Mouse (Mus musculus) hindbrain, embryonic 15.5 days (tissue): ENCODE results near the gene Spint2. TPM values are rescaled to one million over a fixed set of nuclear protein-coding genes. Genes with fewer than 3 reads are reported as not detected.
A peak's percentile ranks its signal among the peaks of the same experiment; 100 is the strongest.

ENCODE experiments used
- ATAC-seq: fragments of 200-750 bp; cut with Nextera tagmentation; 2 replicates; pipeline ENCODE4 v1.8.0; 2017; ENCODE audit warnings: low read depth, moderate number of reproducible peaks, moderate TSS enrichment; ENCODE audit not compliant: low FRiP score
- H3K27ac ChIP-seq: fragments of 300-500 bp; sonication (generic); replicated peaks from 2 replicates; pipeline ENCODE4 v1.5.1; 2015; ENCODE audit warnings: mild to moderate bottlenecking, inconsistent platforms
- H3K27me3 ChIP-seq: fragments of 300-500 bp; sonication (generic); 2 replicates; pipeline ENCODE4 v1.6.1; 2015; ENCODE audit warnings: control low read depth, inconsistent platforms
- H3K36me3 ChIP-seq: fragments of 300-500 bp; sonication (generic); 2 replicates; pipeline ENCODE4 v1.6.1; 2015; ENCODE audit warnings: control low read depth, inconsistent platforms
- H3K4me1 ChIP-seq: fragments of 300-500 bp; sonication (generic); replicated peaks from 2 replicates; pipeline ENCODE4 v1.6.1; 2015; ENCODE audit warnings: control low read depth, inconsistent platforms
- H3K4me2 ChIP-seq: fragments of 300-500 bp; sonication (generic); 2 replicates; pipeline ENCODE4 v1.6.1; 2015; ENCODE audit warnings: moderate library complexity, mild to moderate bottlenecking, inconsistent platforms
- H3K4me3 ChIP-seq: fragments of 300-500 bp; sonication (generic); 2 replicates; pipeline ENCODE4 v1.5.1; 2015; ENCODE audit warnings: mild to moderate bottlenecking, inconsistent platforms
- H3K9ac ChIP-seq: fragments of 300-500 bp; sonication (generic); 2 replicates; pipeline ENCODE4 v1.6.1; 2015; ENCODE audit warnings: inconsistent platforms
- H3K9me3 ChIP-seq: fragments of 300-500 bp; sonication (generic); 2 replicates; pipeline ENCODE4 v1.6.1; 2016; ENCODE audit warnings: control low read depth, inconsistent platforms
- WGBS: fragments of 180-500 bp; shearing (Covaris S2); methylation state at CpG from one replicate; pipeline ENCODE4 v1.1.7; 2015; 5-methylcytosine and 5-hydroxymethylcytosine counted together
- polyA plus RNA-seq: library from polyadenylated mRNA; unstranded; fragments of >200 nt; fragmentation: Nextera tagmentation; extraction: Ambion mirVana; gene quantifications from 2 replicates; pipeline ENCODE4 v1.2.1, GENCODE M21; 2015

Gene Spint2
- 73.8 and 84.5 TPM in 2 replicates for polyA plus RNA-seq

DNA sequence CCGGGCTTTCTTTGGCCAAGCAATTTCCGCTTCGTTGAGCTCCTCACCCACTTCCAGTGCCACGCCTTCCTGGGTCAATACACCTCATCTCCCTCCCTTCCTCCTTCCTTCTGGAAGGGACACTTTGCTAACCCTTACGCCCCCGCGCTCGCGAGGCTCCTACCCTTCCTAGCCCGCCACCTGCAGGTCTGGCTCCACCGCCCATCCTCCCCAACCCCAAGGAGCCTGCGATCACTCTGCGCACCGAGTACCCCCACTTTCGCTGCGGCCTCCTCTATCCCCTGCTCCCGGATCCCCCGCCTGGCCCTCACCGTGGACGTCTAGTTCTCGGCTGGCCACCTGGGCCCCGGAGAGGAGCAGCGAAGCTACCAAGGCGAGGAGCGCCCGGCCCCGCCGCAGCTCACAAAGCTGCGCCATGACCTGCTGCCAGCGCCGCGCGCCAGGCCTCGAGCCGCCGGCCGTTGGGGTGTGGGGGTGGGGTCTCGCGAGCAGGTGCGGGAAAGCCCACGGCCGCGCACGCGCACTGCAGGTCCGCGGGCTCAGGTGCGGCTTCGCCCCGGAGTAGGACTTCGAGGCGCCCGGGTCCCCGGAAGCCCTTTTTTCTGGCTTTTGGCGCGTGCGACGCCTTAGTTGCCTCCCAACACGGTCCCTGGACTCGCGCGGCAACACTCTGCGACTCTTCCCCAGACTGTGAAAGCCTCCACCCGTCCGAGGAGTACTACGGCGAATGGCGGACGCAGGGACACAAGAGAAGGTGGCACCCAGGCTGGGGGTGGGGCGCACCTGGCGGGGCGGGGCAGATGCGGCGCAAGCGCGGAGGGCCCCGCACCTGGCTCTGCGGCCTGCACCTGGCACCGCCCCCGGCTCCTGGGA, at the start of gene Spint2:
Gene Spint2 (minus strand): TSS at position 712 of the 873 bp plus-strand sequence.
- Histone ChIP-seq H3K36me3 (no peaks in the 10 kb centered on the region), H3K27ac (no peak within 1 kb of the TSS), H3K4me1 (peaks cover 20% of the 10 kb centered on the region), H3K4me3 (peak within 1 kb of the TSS; percentile 65), H3K27me3 (peaks cover 13% of the 10 kb centered on the region; the same call in 1 of the 2 replicates), H3K9ac (peak within 1 kb of the TSS; percentile 66), H3K4me2 (peak within 1 kb of the TSS; percentile 89), H3K9me3 (no peaks in the 10 kb centered on the region)
- under 1% methylated on average over 80 of the region's 80 CpGs for WGBS
- ATAC-seq, result peak; percentile 89

DNA sequence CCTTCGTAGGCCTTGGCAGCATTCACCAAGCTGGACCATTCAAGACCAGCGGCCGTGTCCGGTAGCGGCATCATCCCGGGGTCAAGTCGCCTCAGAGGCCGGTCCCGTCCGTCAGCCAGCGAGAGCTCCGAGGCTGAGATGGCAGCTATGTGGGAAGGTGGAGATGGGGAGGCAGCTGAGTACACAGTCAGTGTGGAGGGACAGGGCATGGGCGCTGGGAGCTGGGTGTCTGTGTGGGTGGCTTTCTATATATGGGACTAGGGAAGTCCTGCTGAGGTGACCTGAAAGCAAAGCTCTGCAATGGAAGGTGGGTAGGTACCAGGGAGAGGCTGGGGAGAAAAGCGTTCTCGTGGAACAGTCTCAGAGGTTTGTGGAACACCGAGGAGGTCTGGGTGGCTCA, 47.3 kb upstream of the Spint2 start:
- no peak for ATAC-seq
- Histone ChIP-seq H3K36me3 (peaks cover 69% of the 10 kb centered on the region), H3K27ac (no peak overlapping the region), H3K9me3 (no peaks in the 10 kb centered on the region), H3K27me3 (no peaks in the 10 kb centered on the region), H3K9ac (no peak overlapping the region), H3K4me3 (no peak overlapping the region), H3K4me2 (no peak overlapping the region), H3K4me1 (no peaks in the 10 kb centered on the region)
- 91% methylated on average over 16 of the region's 16 CpGs for WGBS

DNA sequence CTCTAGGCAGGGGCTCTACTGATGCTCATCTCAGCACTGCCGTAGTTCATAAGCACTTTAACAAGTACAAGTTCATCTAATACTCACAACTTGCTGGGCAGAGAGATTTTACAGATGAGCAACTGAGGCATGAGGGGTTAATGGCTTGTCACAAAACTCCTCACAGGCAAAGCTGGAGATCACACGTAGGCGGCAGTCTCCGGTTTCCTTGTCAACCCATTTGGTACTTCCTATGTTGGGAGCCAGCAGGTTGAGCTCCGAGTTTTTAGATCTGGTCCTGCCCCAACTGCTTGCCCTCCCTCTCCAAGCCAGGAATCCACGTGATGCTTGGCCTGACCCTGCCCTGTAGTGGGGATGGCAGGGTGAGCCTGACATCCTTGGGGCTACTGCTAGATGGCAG, 45.4 kb upstream of the Spint2 start:
- ATAC-seq, result no peak
- no peak overlapping the region for H3K4me3 ChIP-seq
- WGBS, result 82% methylated on average over 6 of the region's 6 CpGs
- no peak overlapping the region for H3K9ac ChIP-seq
- H3K9me3 ChIP-seq, result no peaks in the 10 kb centered on the region
- H3K27me3 ChIP-seq, result no peaks in the 10 kb centered on the region
- H3K36me3 ChIP-seq, result peaks cover 65% of the 10 kb centered on the region
- H3K4me1 ChIP-seq, result no peaks in the 10 kb centered on the region
- no peak overlapping the region for H3K27ac ChIP-seq
- no peak overlapping the region for H3K4me2 ChIP-seq

DNA sequence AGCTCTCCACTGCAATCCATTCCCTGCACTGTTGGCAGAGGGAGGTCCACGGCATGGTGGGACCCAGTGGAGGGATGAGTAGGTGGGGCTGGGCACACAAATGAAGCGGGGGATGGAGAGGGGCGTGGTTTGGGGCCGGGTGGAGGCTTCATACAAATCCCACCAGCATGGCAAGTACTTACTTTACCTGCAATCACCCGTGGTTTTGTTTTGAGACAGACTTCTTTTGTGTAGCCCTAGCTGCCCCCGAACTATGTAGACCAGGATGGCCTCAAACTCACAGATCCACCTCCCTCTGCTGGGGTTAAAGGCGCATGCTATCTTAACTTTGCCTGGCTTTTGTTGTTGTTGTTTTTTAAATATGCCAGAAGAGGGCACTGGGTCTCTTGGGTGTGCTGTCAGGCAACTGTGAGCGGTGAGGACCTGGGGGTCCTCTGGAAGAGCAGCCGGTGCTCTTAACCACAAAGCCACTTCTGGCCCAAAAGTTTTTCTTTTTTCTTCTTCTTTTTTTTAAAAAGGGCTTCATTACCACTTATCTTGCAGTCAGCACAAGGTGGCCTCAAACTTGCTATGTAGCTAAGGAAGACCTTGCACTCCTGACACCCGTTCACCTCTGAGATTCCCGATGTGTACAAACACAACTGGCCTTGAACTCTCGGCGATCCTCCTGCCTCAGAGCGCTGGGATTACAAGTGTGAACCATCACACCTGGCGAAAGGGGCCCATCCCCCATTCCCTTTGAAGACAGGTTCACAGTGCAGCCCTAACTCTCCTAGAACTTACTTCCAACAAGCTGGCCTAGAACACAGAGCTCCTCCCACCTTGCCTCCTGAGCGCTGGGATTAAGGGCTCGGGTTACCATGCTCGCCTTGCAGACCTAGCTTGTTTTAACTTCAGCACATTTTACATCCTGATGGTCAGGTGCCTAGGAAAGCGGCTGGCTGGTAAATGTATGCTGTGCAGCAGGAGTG, 37.9 kb upstream of the Spint2 start:
- H3K9me3 ChIP-seq, result no peaks in the 10 kb centered on the region
- H3K9ac ChIP-seq, result no peak overlapping the region
- peaks cover 65% of the 10 kb centered on the region for H3K4me1 ChIP-seq

DNA sequence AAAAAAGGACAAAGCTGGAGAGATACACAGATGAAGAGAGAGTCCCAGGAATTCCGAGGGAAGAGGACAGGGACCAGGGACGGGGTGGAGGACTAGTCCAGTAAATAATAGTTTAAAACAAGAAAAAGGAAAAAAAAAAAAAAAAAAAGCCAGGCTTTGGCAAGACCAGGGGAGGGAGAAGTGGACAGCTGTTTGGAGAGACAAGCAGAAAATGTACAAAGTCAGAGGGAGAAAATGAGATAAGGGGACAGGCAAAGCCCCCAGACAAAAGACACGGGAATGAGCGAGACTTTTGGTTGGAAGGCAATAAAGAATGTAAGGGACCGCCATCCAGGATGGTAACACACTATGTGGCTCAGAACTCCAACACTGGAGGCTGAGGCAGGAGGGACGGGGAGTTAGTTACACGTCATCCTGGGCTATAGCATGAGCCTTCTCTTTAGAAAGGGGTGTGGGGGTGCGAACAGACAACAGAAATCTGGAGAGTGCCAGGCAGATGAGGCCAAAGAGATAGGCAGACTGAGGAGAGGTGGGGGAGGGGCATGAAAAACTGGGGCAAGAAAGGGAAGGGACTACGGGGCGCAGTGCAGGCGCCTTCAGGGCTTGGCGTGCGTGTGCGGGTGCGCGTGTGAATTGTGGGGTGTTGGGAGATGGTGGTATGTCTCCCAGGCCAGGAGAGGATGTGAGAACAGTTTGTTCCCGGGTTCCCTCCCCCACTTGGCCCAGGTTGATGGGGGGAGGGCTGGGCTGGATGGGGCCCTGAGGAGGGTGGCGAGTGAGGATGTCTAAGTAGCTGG, 36.6 kb upstream of the Spint2 start:
- H3K4me2 ChIP-seq, result peak overlapping the region; percentile 33
- peaks cover 9% of the 10 kb centered on the region; the same call in 1 of the 2 replicates for H3K36me3 ChIP-seq
- WGBS, result 4% methylated on average over 18 of the region's 18 CpGs
- no peak overlapping the region for H3K4me3 ChIP-seq
- peak overlapping the region; percentile 90 for H3K27ac ChIP-seq
- no peak overlapping the region for H3K9ac ChIP-seq
- ATAC-seq, result peak; percentile 8; the same call in 1 of the 2 replicates
- no peaks in the 10 kb centered on the region for H3K27me3 ChIP-seq
- H3K4me1 ChIP-seq, result peaks cover 78% of the 10 kb centered on the region
- H3K9me3 ChIP-seq, result no peaks in the 10 kb centered on the region

More for the DNA sequence above, 37.9 kb upstream of the Spint2 start:
- WGBS, result 14% methylated on average over 19 of the region's 19 CpGs
- peak overlapping the region; percentile 90 for H3K27ac ChIP-seq
- H3K4me3 ChIP-seq, result no peak overlapping the region
- no peak for ATAC-seq
- peak overlapping the region; percentile 33 for H3K4me2 ChIP-seq
- peaks cover 16% of the 10 kb centered on the region; the same call in 1 of the 2 replicates for H3K36me3 ChIP-seq
- no peaks in the 10 kb centered on the region for H3K27me3 ChIP-seq

DNA sequence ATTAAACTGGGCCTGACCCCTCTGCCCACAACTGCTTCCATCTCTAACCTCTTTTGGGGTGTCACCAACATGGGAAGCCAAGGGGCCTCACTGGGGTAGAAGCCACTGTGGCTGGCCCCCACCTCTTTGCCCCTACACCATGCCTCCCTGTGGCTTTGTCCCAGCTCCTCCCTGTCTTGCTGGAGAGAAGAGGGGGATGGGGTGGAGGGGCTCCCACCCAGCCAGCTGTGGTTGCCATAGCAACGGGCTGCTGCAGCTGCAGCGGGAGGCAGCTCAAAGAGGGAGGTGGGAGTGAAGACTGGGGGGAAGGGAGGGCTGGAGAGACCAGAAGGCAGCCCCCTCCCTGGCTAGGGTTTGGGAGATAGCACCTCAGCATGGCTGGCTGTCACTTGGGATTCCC, 35.8 kb upstream of the Spint2 start:
- peak; percentile 55 for ATAC-seq
- WGBS, result 4% methylated on average over 2 of the region's 2 CpGs
- H3K27ac ChIP-seq, result peak overlapping the region; percentile 90

DNA sequence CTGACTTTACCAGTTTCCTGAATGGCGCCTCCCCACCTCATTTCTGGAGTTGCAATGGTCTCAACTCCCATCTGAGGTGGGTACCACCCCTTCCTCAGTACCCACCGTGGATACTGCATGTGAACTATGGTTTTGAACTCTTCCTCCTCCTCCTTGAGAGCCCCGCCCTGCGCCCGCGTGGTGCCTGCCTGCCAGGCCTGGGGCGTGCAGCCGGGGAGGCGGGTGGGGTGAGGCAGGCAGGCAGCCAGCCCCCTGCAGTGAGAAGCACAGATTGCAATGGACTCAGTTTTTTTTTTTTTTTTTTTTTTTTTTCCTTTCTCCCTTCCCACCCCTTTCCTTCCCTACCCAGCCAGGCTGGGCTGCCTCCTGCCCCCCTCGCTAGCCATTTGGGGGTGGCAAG, 35.3 kb upstream of the Spint2 start:
- H3K9ac ChIP-seq, result 0 out of 2 replicates have a peak overlapping the region, but pooled peaks have one; percentile 17
- H3K36me3 ChIP-seq, result 0 out of 2 replicates have a peak, but pooled peaks cover 8% of the 10 kb centered on the region
- H3K27ac ChIP-seq, result peak overlapping the region; percentile 90
- H3K27me3 ChIP-seq, result no peaks in the 10 kb centered on the region
- no peak overlapping the region for H3K4me3 ChIP-seq
- H3K9me3 ChIP-seq, result no peaks in the 10 kb centered on the region
- H3K4me2 ChIP-seq, result peak overlapping the region; percentile 36
- peak; percentile 1; the same call in 1 of the 2 replicates for ATAC-seq
- 4% methylated on average over 10 of the region's 10 CpGs for WGBS
- peaks cover 86% of the 10 kb centered on the region for H3K4me1 ChIP-seq

More for the DNA sequence above, 35.8 kb upstream of the Spint2 start:
- Histone ChIP-seq H3K27me3 (no peaks in the 10 kb centered on the region), H3K4me3 (no peak overlapping the region), H3K4me1 (peaks cover 85% of the 10 kb centered on the region), H3K9me3 (no peaks in the 10 kb centered on the region), H3K4me2 (peak overlapping the region; percentile 36), H3K36me3 (0 out of 2 replicates have a peak, but pooled peaks cover 5% of the 10 kb centered on the region), H3K9ac (peak overlapping the region; percentile 17; the same call in 1 of the 2 replicates)

DNA sequence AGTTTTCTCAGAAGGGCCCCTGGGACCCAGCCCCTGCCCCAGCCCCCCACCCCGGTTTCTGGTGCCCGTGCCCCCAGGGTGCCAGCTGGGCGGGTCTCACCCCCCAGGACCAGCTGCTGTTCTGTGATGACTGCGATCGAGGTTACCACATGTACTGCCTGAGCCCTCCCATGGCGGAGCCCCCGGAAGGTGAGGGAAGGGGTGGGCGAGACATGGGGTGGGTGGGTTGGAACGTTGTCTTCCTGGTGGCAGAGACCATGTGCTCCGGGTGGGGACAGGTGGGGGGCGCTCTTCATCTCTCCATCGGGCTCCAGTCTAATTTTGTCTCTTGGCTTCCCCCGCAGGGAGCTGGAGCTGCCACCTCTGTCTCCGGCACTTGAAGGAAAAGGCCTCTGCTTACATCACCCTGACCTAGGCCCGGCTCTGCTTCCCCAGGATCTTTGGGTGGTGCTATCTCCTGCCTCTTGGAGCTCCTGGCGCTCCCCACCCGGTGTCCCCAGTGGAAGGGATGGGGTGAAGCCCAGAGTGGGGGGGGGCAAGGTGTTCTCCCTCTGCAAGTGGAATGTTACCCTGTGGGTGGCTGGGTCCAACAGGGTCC, 34.5 kb upstream of the Spint2 start:
- H3K27ac ChIP-seq, result peak overlapping the region; percentile 90
- peaks cover 15% of the 10 kb centered on the region for H3K36me3 ChIP-seq
- H3K9me3 ChIP-seq, result no peaks in the 10 kb centered on the region
- peaks cover 88% of the 10 kb centered on the region for H3K4me1 ChIP-seq
- peak overlapping the region; percentile 0; the same call in 1 of the 2 replicates for H3K9ac ChIP-seq
- 39% methylated on average over 17 of the region's 17 CpGs for WGBS
- H3K27me3 ChIP-seq, result no peaks in the 10 kb centered on the region
- no peak for ATAC-seq
- no peak overlapping the region for H3K4me3 ChIP-seq
- peak overlapping the region; percentile 36; the same call in 1 of the 2 replicates for H3K4me2 ChIP-seq

DNA sequence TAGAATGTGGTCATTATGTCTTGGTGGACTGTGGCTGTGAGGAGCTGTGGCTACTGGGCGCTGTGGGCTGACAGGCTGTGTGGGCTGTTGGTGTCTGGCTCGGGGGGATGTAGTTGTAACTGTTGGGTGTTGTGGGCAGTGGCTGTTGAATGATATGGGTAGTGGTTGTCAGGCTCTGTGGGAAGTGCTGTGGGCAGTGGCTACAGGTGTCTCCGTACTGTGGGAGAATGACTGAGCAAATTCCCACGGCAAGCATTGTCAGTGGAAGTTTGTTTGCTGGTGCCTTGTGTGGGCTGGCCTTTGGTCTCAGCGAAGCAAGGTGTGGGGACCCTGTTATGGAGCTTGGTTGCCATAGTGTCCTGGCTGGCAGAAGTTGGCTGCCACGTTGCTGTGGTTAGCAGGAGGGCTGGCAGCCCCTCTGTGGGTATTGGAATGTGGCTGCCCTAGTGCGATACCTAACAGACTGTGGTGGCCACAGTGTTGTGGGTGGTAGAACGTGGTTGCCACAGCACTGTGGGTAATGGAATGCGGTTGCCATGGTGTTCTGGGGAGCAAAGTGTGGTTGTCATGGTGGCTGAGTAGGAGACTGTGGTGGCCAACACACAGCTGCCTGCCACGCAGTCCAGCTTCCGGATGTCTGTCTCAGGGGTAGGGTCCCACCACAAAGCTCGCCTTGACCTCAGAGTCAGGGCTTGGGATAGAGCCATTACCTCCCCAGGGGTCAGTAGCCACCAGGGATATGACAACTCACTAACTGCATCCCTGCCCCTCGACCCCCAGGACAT, 33.3 kb upstream of the Spint2 start:
- H3K36me3 ChIP-seq, result peaks cover 17% of the 10 kb centered on the region
- peaks cover 91% of the 10 kb centered on the region for H3K4me1 ChIP-seq
- no peak overlapping the region for H3K4me3 ChIP-seq
- peak overlapping the region; percentile 43 for H3K4me2 ChIP-seq
- H3K9me3 ChIP-seq, result no peaks in the 10 kb centered on the region
- ATAC-seq, result peak; percentile 19; the same call in 1 of the 2 replicates
- H3K27ac ChIP-seq, result peak overlapping the region; percentile 90
- H3K9ac ChIP-seq, result no peak overlapping the region
- 40% methylated on average over 13 of the region's 13 CpGs for WGBS
- H3K27me3 ChIP-seq, result no peaks in the 10 kb centered on the region

DNA sequence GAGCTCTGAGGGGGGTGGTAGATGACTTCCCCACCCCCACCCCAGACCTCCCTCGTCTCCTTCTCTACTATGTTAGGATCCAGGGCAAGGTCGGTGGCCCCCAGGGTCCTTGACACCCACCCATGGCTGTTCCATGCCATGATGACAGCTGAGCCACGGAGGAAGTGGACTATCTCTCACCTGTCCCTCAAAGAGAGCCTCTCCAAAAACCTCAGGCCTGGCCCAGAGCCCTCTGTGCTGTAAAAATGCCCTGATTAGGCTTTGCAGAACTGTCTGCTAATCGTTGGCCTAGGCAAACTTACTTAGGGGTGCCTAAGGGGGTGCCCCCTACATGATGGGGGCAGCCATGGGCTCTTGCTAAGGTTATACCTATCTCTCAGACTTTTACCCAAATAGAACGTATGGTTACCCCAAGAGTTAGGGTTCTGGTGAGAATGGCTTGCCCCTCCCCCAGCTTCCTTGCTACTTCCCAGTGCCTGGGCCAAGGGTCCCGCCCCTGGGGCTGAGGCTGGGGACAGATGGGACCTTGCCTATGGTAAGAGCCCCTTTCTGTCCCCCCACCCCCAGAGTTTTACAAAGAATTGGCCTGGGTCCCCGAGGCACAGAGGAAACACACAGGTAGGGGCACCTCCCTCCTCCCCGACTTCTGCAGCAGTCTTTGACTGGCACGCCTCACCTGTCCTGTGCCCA, 32.0 kb upstream of the Spint2 start:
- peaks cover 17% of the 10 kb centered on the region for H3K36me3 ChIP-seq
- H3K4me3 ChIP-seq, result no peak overlapping the region
- no peaks in the 10 kb centered on the region for H3K9me3 ChIP-seq
- H3K4me2 ChIP-seq, result peak overlapping the region; percentile 43
- H3K4me1 ChIP-seq, result peaks cover 91% of the 10 kb centered on the region
- 45% methylated on average over 9 of the region's 9 CpGs for WGBS
- no peak for ATAC-seq
- H3K27me3 ChIP-seq, result no peaks in the 10 kb centered on the region
- H3K9ac ChIP-seq, result no peak overlapping the region
- H3K27ac ChIP-seq, result peak overlapping the region; percentile 90
